11 mouse cellular contexts compared by ENCODE assay signal in genomic region chr8:12903790-12904415, GRCm38 (mm10). TPM values are rescaled to one million over a fixed set of nuclear protein-coding genes. Genes with fewer than 3 reads are reported as not detected.
DNase-seq lines count a peak whose midpoint lies in the region; ATAC-seq and TF ChIP-seq lines count a peak whose summit lies in the region.
"Had no signal": no experiment of that assay in that cellular context is flagged by ENCODE, and none has a peak within 500 bp of the region (broad histone marks: within the 10 kb centered on the region; RNA-seq: fewer than 3 reads in every experiment).

No protein-coding gene starts in this region.

- no peak overlapping the region for H3K9ac ChIP-seq in hindbrain, embryonic 12.5 days
- H3K9ac ChIP-seq in lung, embryonic 15.5 days: no peak overlapping the region
- no peak overlapping the region for H3K9ac ChIP-seq in liver, embryonic 11.5 days (ENCODE audit: low read depth, low read length)
- H3K9ac ChIP-seq: limb, embryonic 12.5 days had no signal

- H3K4me3 ChIP-seq in hindbrain, embryonic 10.5 days: no peak overlapping the region
- no peak overlapping the region for H3K4me3 ChIP-seq in hindbrain, embryonic 12.5 days
- H3K4me3 ChIP-seq in E14TG2a.4 (replicated peaks; ENCODE audit: low read length): peak overlapping the region; percentile 43; the same call in 1 of the 2 replicates
- no peak overlapping the region for H3K4me3 ChIP-seq in lung, embryonic 15.5 days
- H3K4me3 ChIP-seq in liver, embryonic 11.5 days (ENCODE audit: low read depth, low read length): no peak overlapping the region
- H3K4me3 ChIP-seq: limb, embryonic 12.5 days had no signal

- no peaks in the 10 kb centered on the region for H3K27me3 ChIP-seq in hindbrain, embryonic 10.5 days (ENCODE audit: insufficient read depth, poor library complexity, severe bottlenecking)
- no peaks in the 10 kb centered on the region for H3K27me3 ChIP-seq in hindbrain, embryonic 12.5 days
- H3K27me3 ChIP-seq in E14TG2a.4 (ENCODE audit: insufficient read depth, low read length): no peaks in the 10 kb centered on the region
- no peaks in the 10 kb centered on the region for H3K27me3 ChIP-seq in lung, embryonic 15.5 days
- no peaks in the 10 kb centered on the region for H3K27me3 ChIP-seq in liver, embryonic 11.5 days (replicated peaks; ENCODE audit: control insufficient read depth, insufficient read depth, low read length)
- H3K27me3 ChIP-seq: limb, embryonic 12.5 days had no signal

- H3K9me3 ChIP-seq in hindbrain, embryonic 10.5 days: no peaks in the 10 kb centered on the region
- H3K9me3 ChIP-seq in hindbrain, embryonic 12.5 days (replicated peaks): no peaks in the 10 kb centered on the region
- no peaks in the 10 kb centered on the region for H3K9me3 ChIP-seq in E14TG2a.4 (ENCODE audit: low read length)
- H3K9me3 ChIP-seq in lung, embryonic 15.5 days: no peaks in the 10 kb centered on the region
- H3K9me3 ChIP-seq in liver, embryonic 11.5 days (ENCODE audit: control insufficient read depth, low read length): no peaks in the 10 kb centered on the region
- H3K9me3 ChIP-seq: limb, embryonic 12.5 days had no signal

- peaks cover 68% of the 10 kb centered on the region for H3K4me1 ChIP-seq in hindbrain, embryonic 10.5 days (replicated peaks)
- no peaks in the 10 kb centered on the region for H3K4me1 ChIP-seq in hindbrain, embryonic 12.5 days
- peaks cover 52% of the 10 kb centered on the region for H3K4me1 ChIP-seq in E14TG2a.4 (replicated peaks; ENCODE audit: low read depth, low read length)
- H3K4me1 ChIP-seq in lung, embryonic 15.5 days: no peaks in the 10 kb centered on the region
- no peaks in the 10 kb centered on the region; the same call in 1 of the 2 replicates for H3K4me1 ChIP-seq in liver, embryonic 11.5 days (replicated peaks; ENCODE audit: control insufficient read depth, insufficient read depth, low read length)

- 85% methylated on average over 13 of the region's 13 CpGs for WGBS in hindbrain, embryonic 10.5 days
- 85% methylated on average over 13 of the region's 13 CpGs for WGBS in hindbrain, embryonic 12.5 days
- 77% methylated on average over 13 of the region's 13 CpGs for WGBS in lung, embryonic 15.5 days
- 82% methylated on average over 13 of the region's 13 CpGs for WGBS in liver, embryonic 11.5 days

- TF ChIP-seq CTCF in E14TG2a.4 (conservative IDR thresholded peaks at IDR 0.05; ENCODE audit: low read length): no peak

- peak overlapping the region; percentile 51 for H3K27ac ChIP-seq in hindbrain, embryonic 10.5 days
- H3K27ac ChIP-seq in hindbrain, embryonic 12.5 days: no peak overlapping the region
- peak overlapping the region; percentile 68 for H3K27ac ChIP-seq in lung, embryonic 15.5 days
- H3K27ac ChIP-seq in liver, embryonic 11.5 days (ENCODE audit: low read depth, low read length): no peak overlapping the region; the same call in 1 of the 2 replicates
- H3K27ac ChIP-seq: limb, embryonic 12.5 days had no signal

- no peak overlapping the region for H3K4me2 ChIP-seq in hindbrain, embryonic 12.5 days (replicated peaks)
- no peak overlapping the region for H3K4me2 ChIP-seq in lung, embryonic 15.5 days
- H3K4me2 ChIP-seq in liver, embryonic 11.5 days: no peak overlapping the region
- H3K4me2 ChIP-seq: limb, embryonic 12.5 days had no signal

- no peak for DNase-seq in hindbrain, embryonic 10.5 days (ENCODE audit: low spot score)
- peak; percentile 57 for DNase-seq in ZHBTc4 (ENCODE audit: low read depth, low spot score)
- DNase-seq in ovary, postnatal 36 days (ENCODE audit: low spot score): no peak
- DNase-seq in liver, embryonic 11.5 days (ENCODE audit: low spot score): no peak
- DNase-seq: cerebellum, adult 18-20 months; embryo, embryonic 11 days had no signal

- ATAC-seq in hindbrain, embryonic 12.5 days (ENCODE audit: low FRiP score): no peak
- ATAC-seq in lung, embryonic 15.5 days (ENCODE audit: borderline replicate concordance, extremely low read depth, low FRiP score, low TSS enrichment): no peak
- no peak for ATAC-seq in liver, embryonic 11.5 days (replicated peaks; ENCODE audit: low FRiP score)
- ATAC-seq: hindbrain, embryonic 16.5 days had no signal

- 0 out of 2 replicates have a peak, but pooled peaks cover 6% of the 10 kb centered on the region for H3K36me3 ChIP-seq in hindbrain, embryonic 10.5 days
- no peaks in the 10 kb centered on the region for H3K36me3 ChIP-seq in hindbrain, embryonic 12.5 days
- no peaks in the 10 kb centered on the region for H3K36me3 ChIP-seq in E14TG2a.4 (ENCODE audit: insufficient read depth, low read length)
- no peaks in the 10 kb centered on the region for H3K36me3 ChIP-seq in lung, embryonic 15.5 days
- no peaks in the 10 kb centered on the region for H3K36me3 ChIP-seq in liver, embryonic 11.5 days (ENCODE audit: control insufficient read depth, insufficient read depth, low read length)
- H3K36me3 ChIP-seq: limb, embryonic 12.5 days had no signal

RNA-seq across cellular contexts. Expression of gene Mcf2l, which starts 30.3 kb away (rescaled TPM):
- 31.5 and 46.4 TPM in 2 replicates for polyA plus RNA-seq in hindbrain, embryonic 10.5 days (2016; fragmentation: Nextera tagmentation; extraction: Ambion mirVana)
- 98.3 TPM in 2 replicates for polyA plus RNA-seq in hindbrain, embryonic 12.5 days (2016; fragmentation: Nextera tagmentation; extraction: Ambion mirVana)
- 11.5 and 12.0 TPM in 2 replicates for polyA plus RNA-seq in lung, embryonic 15.5 days (2015; fragmentation: Nextera tagmentation; extraction: Ambion mirVana)
- 3.4 and 4.3 TPM in 2 replicates for polyA plus RNA-seq in liver, embryonic 11.5 days (2014; fragmentation: Nextera tagmentation; extraction: Ambion mirVana)

Comparison
In these comparisons a context has a peak if more than half of its experiments do, and no peak if none do; other contexts are left out.
1. H3K27ac ChIP-seq: peak in hindbrain, embryonic 10.5 days (single experiment) and lung, embryonic 15.5 days (single experiment); none in hindbrain, embryonic 12.5 days (single experiment) and liver, embryonic 11.5 days (single experiment).